Mouse (Mus musculus) limb, embryonic 14.5 days (tissue): ENCODE data around the gene Hrc. TPM values are rescaled to one million over a fixed set of nuclear protein-coding genes. Genes with fewer than 3 reads are reported as not detected.
A peak's percentile ranks its signal among the peaks of the same experiment; 100 is the strongest.

Experiments
- ATAC-seq: fragments of 200-750 bp; cut with Nextera tagmentation; 2 replicates; pipeline ENCODE4 v1.8.0; 2017; ENCODE audit warnings: low read depth, moderate number of reproducible peaks, moderate TSS enrichment; ENCODE audit not compliant: low FRiP score
- DNase-seq: peaks from one replicate; pipeline ENCODE4 v3.0.0-alpha.2; 2015; ENCODE audit warnings: low spot score
- H3K27ac ChIP-seq: fragments of 300-500 bp; sonication (generic); replicated peaks from 2 replicates; pipeline ENCODE4 v1.5.1; 2014; ENCODE audit warnings: low read depth, mild to moderate bottlenecking, low read length, moderate library complexity, mixed read lengths
- H3K27me3 ChIP-seq: fragments of 300-500 bp; sonication (generic); 2 replicates; pipeline ENCODE4 v1.6.1; 2014; ENCODE audit warnings: low read length, mixed read lengths; ENCODE audit not compliant: control insufficient read depth, insufficient read depth
- H3K36me3 ChIP-seq: fragments of 300-500 bp; sonication (generic); 2 replicates; pipeline ENCODE4 v1.6.1; 2014; ENCODE audit warnings: mild to moderate bottlenecking, low read length, moderate library complexity, mixed read lengths; ENCODE audit not compliant: control insufficient read depth, insufficient read depth
- H3K4me1 ChIP-seq: fragments of 300-500 bp; sonication (generic); 2 replicates; pipeline ENCODE4 v1.6.1; 2014; ENCODE audit warnings: antibody characterized with exemption, low read length, mixed read lengths; ENCODE audit not compliant: control insufficient read depth, insufficient read depth
- H3K4me2 ChIP-seq: fragments of 300-500 bp; sonication (generic); replicated peaks from 2 replicates; pipeline ENCODE4 v1.6.1; 2014; ENCODE audit warnings: low read depth, mild to moderate bottlenecking, low read length, moderate library complexity; ENCODE audit not compliant: severe bottlenecking
- H3K4me3 ChIP-seq: fragments of 300-500 bp; sonication (generic); replicated peaks from 2 replicates; pipeline ENCODE4 v1.5.1; 2014; ENCODE audit warnings: low read length
- H3K9ac ChIP-seq: fragments of 300-500 bp; sonication (generic); 2 replicates; pipeline ENCODE4 v1.6.1; 2014; ENCODE audit warnings: mild to moderate bottlenecking, low read depth, low read length, moderate library complexity; ENCODE audit not compliant: severe bottlenecking
- H3K9me3 ChIP-seq: fragments of 300-500 bp; sonication (generic); 2 replicates; pipeline ENCODE4 v1.6.1; 2016; ENCODE audit warnings: low read length; ENCODE audit not compliant: control insufficient read depth
- POLR2A ChIP-seq: fragments of 200-500 bp; IDR thresholded peaks from 2 replicates; pipeline ENCODE4 v1.8.0; 2012; ENCODE audit warnings: inconsistent platforms, mild to moderate bottlenecking, moderate library complexity, borderline replicate concordance; ENCODE audit not compliant: insufficient read depth, insufficient read length; ENCODE audit errors: extremely low read depth
- WGBS: fragments of 180-500 bp; shearing (Covaris S2); extraction: QIAGEN DNeasy Blood & Tissue Kit; methylation state at CpG from one replicate; pipeline ENCODE4 v1.1.7; 2014; 5-methylcytosine and 5-hydroxymethylcytosine counted together
- polyA plus RNA-seq, 2 experiments: library from polyadenylated mRNA; depleted of rRNA in 1 of 2; stranded (reverse) in 1 of 2; unstranded in 1 of 2; fragments of >200 nt; fragmentation: Nextera tagmentation in 1 of 2; extraction: Ambion mirVana in 1 of 2; gene quantifications; 2 replicates each; pipeline versions ENCODE4 v1.2.1 to v1.2.3; 2012 to 2014

The Hrc gene
- polyA plus RNA-seq, 2 experiments, result 5.9 to 17.9 TPM

- TF ChIP-seq POLR2A, result no peak
Measured at GRCm38 (mm10) chr7:45332685-45333425, 2.2 kb upstream of the Hrc start.

DNA sequence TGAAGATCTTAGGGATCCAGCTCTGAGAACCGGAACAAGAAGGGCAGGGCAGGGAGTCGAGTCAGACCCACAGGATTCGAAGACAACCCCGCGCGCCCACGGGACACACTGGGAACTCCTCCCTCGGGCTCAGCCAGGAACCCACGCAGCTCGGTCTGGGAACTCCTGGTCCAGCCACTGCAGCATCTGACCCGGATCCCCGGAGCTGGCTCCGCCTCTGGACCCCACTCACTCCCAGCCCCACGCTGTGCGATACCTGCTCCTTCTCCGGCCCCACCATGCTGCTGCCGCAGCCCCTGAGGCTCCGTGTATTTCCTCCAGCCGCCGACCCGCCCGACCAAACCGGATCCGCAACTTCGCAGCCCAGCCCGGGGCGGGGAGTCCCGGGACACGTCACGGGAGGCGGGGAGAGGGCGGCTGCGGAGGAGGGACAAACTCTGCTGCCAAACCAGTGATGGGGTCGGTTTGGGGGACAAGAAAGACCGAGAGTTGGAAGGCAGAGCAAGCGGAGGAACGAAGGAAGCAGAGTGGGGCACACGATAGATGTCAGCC is 1.6 kb upstream of the Hrc start, which contains the start of gene Trpm4:
TSS of gene Trpm4 (minus strand) at position 350 of the 552 bp plus-strand sequence.
- 3% methylated on average over 35 of the region's 38 CpGs for WGBS
- Histone ChIP-seq H3K27ac (peak within 1 kb of the TSS; percentile 79), H3K4me3 (peak within 1 kb of the TSS; percentile 77), H3K4me1 (peaks cover 30% of the 10 kb centered on the region), H3K27me3 (no peaks in the 10 kb centered on the region), H3K4me2 (peak within 1 kb of the TSS; percentile 86), H3K36me3 (no peaks in the 10 kb centered on the region), H3K9me3 (no peaks in the 10 kb centered on the region), H3K9ac (peak within 1 kb of the TSS; percentile 70)
- ATAC-seq, result peak; percentile 84
- peak; percentile 88 for DNase-seq
- peak; percentile 76; the same call in 1 of the 2 replicates for TF ChIP-seq POLR2A

More at GRCm38 (mm10) chr7:45332685-45333425, 2.2 kb upstream of the Hrc start:
- Histone ChIP-seq H3K9me3 (no peaks in the 10 kb centered on the region), H3K27me3 (no peaks in the 10 kb centered on the region), H3K9ac (peak overlapping the region; percentile 70), H3K36me3 (no peaks in the 10 kb centered on the region), H3K4me3 (peak overlapping the region; percentile 77), H3K4me2 (peak overlapping the region; percentile 86), H3K27ac (peak overlapping the region; percentile 79), H3K4me1 (peaks cover 23% of the 10 kb centered on the region)
- peak; percentile 73 for DNase-seq
- WGBS, result 4% methylated on average over 21 of the region's 22 CpGs
- peak; percentile 55 for ATAC-seq

- H3K4me1 ChIP-seq, result peaks cover 37% of the 10 kb centered on the region
- H3K9ac ChIP-seq, result no peak overlapping the region
- H3K4me2 ChIP-seq, result no peak overlapping the region
- no peaks in the 10 kb centered on the region for H3K27me3 ChIP-seq
- H3K9me3 ChIP-seq, result no peaks in the 10 kb centered on the region
- no peak overlapping the region for H3K4me3 ChIP-seq
- no peak for TF ChIP-seq POLR2A
- peak; percentile 49 for DNase-seq
- H3K36me3 ChIP-seq, result no peaks in the 10 kb centered on the region
- H3K27ac ChIP-seq, result 0 out of 2 replicates have a peak overlapping the region, but pooled peaks have one; percentile 2
- WGBS, result 27% methylated on average over 3 of the region's 3 CpGs
- ATAC-seq, result peak; percentile 21; the same call in 1 of the 2 replicates
Measured at GRCm38 (mm10) chr7:45334605-45335004, 485 bp upstream of the Hrc start.

DNA sequence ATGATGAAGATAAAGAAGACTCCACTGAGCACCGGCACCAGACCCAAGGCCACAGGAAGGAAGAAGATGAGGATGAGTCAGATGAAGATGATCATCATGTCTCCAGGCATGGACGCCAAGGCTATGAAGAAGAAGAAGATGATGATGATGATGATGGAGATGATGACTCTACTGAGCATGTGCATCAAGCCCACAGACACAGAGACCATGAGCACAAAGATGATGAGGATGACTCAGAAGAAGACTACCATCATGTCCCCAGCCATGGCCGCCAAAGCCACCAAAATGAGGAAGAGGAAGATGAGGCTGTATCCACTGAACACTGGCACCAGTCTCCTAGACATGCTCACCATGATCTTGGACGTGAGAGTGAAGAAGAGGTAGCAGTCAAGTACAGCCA is 1.2 kb downstream of the Hrc start:
- no peaks in the 10 kb centered on the region for H3K36me3 ChIP-seq
- H3K9ac ChIP-seq, result no peak overlapping the region
- no peak overlapping the region for H3K4me3 ChIP-seq
- DNase-seq (no peak), ATAC-seq (no peak)
- WGBS, result 85% methylated on average over 4 of the region's 4 CpGs
- H3K9me3 ChIP-seq, result no peaks in the 10 kb centered on the region
- TF ChIP-seq POLR2A, result no peak
- H3K27ac ChIP-seq, result no peak overlapping the region
- no peaks in the 10 kb centered on the region for H3K27me3 ChIP-seq
- no peak overlapping the region for H3K4me2 ChIP-seq
- H3K4me1 ChIP-seq, result peaks cover 51% of the 10 kb centered on the region

GRCm38 (mm10) chr7:45337469-45337868 is 2.4 kb downstream of the Hrc start:
- DNase-seq, result no peak
- no peak for TF ChIP-seq POLR2A
- H3K4me2 ChIP-seq, result no peak overlapping the region
- H3K4me3 ChIP-seq, result no peak overlapping the region
- H3K36me3 ChIP-seq, result no peaks in the 10 kb centered on the region
- H3K9ac ChIP-seq, result no peak overlapping the region
- peaks cover 48% of the 10 kb centered on the region for H3K4me1 ChIP-seq
- no peak for ATAC-seq
- no peak overlapping the region for H3K27ac ChIP-seq
- WGBS, result 27% methylated on average over 4 of the region's 4 CpGs
- H3K27me3 ChIP-seq, result no peaks in the 10 kb centered on the region
- no peaks in the 10 kb centered on the region for H3K9me3 ChIP-seq
